Mouse (Mus musculus): ENCODE measurements around the gene Nt5dc1. TPM values are rescaled to one million over a fixed set of nuclear protein-coding genes. Genes with fewer than 3 reads are reported as not detected.
A peak's percentile ranks its signal among the peaks of the same experiment; 100 is the strongest.
"Not testable (repeated sequence)": the region's sequence is repeated elsewhere in the genome, so short reads cannot be mapped to it uniquely, and the experiment has no call there.

Gene Nt5dc1
- total RNA-seq, 4 experiments from 2014 or later = 2.6 to 4.4 (median 4.1) TPM

DNA sequence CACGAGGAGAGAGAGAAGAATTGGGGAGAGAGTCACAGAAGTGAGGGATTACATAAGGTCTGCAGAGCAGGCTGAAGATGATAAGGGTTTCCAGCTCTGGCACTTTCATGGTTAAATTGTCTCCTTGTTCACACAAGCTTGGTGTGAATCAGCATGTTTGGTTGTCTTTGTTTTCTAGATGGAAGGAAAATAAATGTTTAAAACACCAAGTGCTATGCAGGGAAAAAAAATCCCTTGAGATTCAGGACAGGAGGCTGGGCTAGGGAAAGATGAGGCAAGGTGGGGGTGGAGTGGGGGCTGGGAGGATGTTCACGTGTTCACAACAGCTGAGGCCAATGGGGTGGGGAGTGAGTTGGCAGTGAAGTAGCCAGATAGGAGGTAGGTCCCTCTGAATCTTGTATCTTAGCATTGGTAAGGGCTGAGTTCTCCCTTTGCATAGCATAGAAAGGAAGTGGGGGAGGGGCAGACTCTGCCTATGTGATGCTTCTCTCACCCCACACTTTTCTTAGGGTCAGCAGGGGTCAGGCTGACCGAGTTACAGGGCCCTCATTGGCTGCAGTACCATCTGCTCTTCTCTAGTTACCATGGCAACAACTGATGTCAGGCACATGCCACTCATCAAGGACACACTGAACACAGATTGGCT, 101.7 kb downstream of the Nt5dc1 start:
- DNase-seq (ENCODE audit: low spot score in 2 of 2) = peak; percentile 51 to 83

DNA sequence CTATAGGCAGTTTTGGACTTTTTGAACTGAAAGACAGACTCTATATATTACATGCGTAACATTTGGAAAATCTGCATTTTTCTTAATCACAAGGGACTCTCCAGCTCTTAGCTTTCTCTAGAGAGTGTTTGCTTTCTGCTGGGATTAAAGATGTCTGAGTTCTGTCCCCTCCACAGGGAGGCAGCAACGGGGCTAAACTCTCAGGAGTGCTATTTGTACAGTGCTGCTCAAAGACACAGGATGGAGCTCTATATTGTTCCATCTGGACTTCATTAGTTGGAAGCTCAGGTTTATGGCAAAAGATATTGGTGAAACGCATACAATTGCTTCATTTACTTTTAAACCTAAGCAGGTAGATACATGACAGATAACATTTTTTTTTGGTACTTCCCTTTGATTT, 105.8 kb downstream of the Nt5dc1 start:
- no peak for DNase-seq (ENCODE audit: low spot score in 2 of 2)

DNA sequence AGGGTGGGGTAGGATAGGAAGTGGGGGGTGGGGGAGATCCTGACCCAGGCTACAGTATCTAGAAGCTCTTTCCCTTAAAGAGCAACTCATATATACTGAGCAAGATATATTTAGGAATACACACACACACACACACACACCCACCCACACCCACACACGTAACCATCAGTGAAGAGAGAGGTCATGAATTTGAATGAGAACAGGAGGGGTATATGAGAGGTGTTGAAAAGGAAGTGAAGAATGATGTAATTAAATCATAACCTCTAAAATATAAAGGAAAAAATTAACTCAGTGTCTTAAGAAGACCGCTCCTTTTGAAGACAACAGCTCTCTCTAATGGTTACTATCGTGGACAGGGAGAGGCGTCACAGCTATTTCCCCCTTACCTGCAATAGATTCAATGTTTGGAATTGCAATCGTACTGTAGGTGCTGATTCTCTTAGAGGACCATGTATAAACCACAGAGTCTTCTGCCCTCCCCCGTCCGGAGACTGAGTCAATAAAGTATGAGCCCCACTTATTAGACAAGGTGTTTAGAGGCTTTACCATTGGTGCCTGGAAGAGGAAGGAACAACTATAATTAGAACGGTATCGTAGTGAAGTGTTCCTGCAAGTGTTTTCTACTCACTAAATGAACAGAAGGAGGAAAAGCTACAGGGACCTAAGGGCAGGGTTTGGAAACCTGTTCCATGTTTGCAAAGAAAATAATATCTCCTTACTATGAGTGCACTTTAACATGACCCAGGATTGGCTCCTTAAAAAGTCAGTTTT, 108.3 kb downstream of the Nt5dc1 start:
- no peak for DNase-seq (ENCODE audit: low spot score in 2 of 2)

DNA sequence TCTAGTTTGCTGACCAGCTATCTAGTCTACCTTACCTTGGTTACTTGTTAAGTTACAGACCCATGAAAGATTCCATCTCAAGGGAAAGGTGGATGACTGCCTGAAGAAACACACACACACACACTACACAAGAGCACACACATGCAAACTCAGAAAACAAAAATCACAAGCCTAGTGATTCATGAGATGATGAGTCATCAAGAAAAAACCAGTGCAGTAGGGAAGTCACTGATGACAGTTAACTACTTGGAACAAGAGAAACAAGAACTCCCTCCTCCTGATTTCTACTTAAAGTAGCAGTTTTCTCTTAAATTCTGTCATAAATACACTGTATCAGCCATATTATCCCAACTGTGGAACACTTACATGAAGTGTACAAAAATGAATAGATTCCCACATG, 111.3 kb downstream of the Nt5dc1 start:
- no peak for DNase-seq (ENCODE audit: low spot score in 2 of 2)

DNA sequence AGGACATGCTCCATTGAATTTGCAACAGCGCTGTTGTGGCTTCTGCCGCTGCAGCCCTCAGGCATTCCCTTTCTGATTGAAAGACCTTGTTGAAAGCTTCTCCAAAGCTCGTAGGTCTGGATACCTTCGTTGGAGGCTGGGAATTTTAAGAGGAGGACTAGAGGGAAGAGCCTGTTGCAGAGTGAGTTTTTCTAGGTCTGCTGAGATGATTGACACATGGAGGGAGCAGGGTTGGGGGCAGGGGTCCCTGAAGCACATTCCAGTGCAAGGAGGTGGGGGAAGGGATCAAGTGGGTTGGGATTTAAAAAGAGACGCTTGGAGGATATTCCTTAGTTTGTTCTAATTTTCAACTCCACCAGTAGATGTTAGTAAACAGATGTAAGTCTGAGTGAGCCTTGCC, 118.0 kb downstream of the Nt5dc1 start:
- DNase-seq (ENCODE audit: low spot score in 2 of 2) = no peak

DNA sequence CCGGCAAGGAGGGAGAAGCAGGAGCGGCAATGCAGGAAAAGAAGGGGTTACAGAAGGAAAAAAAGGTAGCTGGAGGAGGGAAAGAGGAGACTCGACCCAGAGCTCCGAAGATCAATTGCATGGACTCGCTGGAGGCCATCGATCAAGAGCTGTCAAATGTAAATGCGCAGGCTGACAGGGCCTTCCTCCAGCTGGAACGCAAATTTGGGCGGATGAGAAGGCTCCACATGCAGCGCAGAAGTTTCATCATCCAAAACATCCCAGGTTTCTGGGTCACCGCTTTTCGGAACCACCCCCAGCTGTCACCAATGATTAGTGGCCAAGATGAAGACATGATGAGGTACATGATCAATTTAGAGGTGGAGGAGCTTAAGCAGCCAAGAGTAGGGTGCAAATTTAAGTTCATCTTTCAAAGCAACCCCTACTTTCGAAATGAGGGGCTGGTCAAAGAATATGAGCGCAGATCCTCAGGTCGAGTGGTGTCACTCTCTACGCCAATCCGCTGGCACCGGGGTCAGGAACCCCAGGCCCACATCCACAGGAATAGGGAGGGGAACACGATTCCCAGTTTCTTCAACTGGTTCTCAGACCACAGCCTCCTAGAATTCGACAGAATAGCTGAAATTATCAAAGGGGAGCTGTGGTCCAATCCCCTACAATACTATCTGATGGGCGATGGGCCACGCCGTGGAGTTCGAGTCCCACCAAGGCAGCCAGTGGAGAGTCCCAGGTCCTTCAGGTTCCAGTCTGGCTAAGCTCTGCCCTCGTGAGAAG, 120.2 kb downstream of the Nt5dc1 start:
- no peak for DNase-seq (ENCODE audit: low spot score in 2 of 2)

DNA sequence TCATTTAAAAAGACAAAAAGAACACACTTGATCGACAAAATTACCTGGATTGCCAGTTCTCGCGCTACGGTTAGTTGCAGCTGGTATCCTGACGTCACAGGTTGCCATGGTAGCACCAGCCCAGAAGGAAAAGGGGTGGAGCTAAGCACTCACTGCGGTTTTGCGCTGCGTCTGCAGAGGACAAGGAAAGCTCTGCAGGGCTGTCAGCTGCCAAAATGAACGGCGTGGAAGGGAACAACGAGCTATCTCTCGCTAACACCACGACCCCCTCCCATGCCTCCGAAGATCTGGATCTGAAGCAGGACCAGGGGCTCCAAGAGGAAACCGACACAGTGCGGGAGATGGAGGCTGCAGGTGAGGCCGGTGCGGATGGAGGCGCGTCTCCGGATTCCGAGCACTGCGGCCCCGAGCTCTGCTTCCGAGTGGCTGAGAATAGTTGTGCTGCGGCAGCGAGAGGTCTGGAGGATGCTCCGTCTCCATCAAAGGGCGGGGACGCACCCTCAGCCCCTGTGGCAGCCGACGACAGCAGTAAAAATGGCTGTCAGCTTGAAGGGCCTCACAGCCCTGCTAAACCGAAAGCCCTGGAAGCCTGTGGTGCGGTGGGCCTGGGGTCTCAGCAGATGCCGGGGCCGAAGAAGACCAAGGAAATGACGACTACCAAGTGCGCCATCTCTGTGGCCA, 120.9 kb downstream of the Nt5dc1 start, which contains the start of gene Tspyl4:
TSS of gene Tspyl4 (plus strand) at position 144 of the 681 bp plus-strand sequence.
- peak; percentile 91 for DNase-seq (ENCODE audit: low spot score in 2 of 2)

DNA sequence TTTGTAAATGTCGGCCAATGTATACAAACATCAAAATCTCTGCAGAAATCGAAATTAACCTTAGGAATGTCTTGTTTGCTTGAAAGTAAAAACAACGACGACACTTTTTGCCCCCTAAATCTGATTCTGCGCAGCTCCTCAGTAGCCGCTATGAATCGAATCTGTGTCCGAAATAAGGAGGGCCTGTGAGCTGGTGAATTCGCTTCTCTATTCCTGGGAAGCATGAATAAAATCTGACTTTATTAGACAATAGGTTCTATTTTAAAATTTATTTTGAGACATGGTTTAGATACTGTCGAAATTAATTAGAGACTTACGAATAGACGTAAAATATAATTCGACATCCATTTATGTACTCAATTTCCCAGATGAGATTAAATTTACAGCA, 121.4 kb downstream of the Nt5dc1 start:
- DNase-seq (ENCODE audit: low spot score in 2 of 2) = no peak

DNA sequence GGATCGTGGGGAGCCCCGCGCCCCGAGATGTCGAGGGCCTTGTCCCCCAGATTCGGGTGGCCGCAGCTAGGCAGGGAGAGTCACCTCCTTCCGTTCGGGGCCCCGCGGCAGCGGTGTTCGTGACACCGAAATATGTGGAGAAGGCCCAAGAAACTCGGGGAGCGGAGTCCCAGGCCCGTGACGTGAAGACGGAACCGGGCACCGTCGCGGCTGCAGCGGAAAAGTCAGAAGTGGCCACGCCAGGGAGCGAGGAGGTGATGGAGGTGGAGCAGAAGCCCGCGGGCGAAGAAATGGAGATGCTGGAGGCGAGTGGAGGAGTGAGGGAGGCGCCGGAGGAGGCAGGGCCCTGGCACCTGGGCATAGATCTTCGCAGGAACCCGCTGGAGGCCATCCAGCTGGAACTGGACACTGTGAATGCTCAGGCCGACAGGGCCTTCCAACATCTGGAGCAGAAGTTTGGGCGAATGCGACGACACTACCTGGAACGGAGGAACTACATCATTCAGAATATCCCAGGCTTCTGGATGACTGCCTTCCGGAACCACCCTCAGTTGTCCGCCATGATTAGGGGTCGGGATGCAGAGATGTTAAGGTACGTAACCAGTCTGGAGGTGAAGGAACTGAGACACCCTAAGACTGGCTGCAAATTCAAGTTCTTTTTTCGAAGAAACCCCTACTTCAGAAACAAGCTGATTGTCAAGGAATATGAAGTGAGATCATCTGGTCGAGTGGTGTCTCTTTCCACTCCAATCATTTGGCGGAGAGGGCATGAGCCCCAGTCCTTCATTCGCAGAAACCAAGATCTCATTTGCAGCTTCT, 135.7 kb downstream of the Nt5dc1 start:
- peak; percentile 43 to 47 for DNase-seq (ENCODE audit: low spot score in 2 of 2)

DNA sequence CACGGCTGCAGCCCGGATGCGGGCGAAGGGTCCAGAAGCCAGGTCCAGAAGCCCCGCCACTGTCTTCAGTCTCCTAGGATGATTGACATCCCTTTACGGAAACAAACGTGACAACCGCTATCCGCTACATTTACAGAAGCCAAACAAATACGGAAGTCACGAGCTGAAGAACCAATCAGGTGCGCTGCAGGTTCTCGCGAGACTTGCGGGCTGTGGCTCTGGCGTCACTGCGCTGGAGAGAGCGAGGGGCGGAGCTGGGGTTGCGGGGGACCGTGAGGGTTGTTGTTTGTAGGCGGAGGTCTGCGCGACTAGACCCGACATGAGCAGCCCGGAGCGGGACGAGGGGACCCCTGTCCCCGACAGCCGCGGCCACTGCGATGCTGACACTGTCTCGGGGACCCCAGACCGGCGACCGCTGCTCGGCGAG, 136.4 kb downstream of the Nt5dc1 start, which contains the start of gene Tspyl1:
TSS of gene Tspyl1 (plus strand) at position 229 of the 427 bp plus-strand sequence.
- DNase-seq (ENCODE audit: low spot score in 2 of 2) = peak; percentile 93 to 96

DNA sequence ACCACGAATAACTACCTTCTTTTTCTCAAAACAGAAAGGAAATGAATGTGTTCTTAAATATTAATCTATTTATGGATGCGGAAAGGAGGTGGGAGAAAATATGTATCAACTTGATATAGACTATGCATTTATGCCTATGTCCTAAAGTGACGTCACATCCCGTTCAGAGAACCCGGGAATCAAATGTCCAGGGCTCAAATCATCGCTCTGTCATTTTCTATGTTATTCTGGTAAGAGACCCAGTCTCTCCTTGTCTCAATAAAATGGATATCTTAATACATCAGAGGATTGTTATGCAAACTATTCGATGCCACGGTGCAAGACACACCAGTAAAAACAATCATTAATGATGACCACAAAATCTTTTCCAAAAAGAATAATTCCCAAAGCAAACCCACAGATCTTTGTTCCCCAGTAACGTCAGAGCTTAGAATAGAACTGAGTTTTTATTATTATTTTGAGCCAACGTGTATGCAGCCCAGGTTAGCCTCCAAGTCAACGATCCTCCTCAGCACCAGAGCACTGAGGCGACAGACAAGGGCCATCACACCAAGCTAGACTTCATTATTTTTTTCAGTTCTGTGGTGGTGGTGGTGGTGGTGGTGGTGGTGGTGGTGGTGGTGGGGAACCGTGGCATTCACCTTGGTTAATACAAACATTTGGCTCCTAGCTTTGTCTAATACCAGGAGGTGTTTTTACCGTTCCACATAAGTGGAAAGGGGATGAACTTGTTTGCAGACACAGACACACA, 137.0 kb downstream of the Nt5dc1 start:
- DNase-seq (ENCODE audit: low spot score in 2 of 2) = peak in 1 of 2 experiments; percentile 21

DNA sequence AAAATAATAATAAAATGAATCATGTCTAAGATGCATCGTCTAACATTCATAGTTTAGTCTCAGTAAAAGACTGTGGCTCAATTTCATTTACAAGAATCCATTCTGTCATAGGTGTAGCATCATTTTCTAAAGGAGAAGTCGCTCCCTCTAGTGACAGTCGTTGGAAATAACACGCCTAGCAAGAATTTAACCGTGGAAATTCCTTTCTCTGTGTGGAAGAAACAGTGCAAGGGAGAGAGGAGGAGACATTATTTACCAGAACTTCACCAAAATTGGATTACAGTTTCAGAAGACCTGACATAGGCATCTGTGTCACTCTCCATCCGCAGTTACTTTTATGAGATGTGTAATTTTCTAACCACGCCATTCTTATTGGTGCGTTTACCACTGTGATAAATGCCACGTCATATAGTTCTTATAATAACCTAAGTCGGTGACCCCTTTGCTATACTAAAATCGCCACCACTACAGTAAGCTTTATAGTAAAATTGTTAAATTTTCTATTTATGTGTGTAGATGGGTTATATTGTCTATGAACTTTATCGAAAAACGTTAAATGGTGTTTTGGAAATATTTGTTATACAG, 137.7 kb downstream of the Nt5dc1 start:
- DNase-seq (ENCODE audit: low spot score in 2 of 2) = peak; percentile 7 to 34

DNA sequence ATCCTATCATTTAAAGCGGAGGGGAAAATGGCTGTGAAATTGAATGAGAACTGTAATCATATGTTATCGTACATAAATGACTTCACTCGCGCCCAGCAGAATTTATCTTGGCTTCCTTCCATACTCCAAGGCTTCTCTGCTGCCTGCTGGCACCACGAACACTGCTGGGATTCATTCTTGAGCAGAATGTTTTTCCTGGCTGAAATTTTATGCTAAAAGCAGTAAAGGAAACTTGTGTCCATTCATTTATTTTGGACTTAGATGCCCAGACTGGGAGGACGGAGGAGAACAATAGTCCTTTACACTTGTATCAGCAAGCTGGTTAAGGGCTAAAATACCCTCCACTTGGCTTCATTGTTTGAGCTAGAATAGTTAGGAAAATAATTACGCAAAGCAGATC, 146.7 kb downstream of the Nt5dc1 start:
- DNase-seq (ENCODE audit: low spot score in 2 of 2) = no peak

DNA sequence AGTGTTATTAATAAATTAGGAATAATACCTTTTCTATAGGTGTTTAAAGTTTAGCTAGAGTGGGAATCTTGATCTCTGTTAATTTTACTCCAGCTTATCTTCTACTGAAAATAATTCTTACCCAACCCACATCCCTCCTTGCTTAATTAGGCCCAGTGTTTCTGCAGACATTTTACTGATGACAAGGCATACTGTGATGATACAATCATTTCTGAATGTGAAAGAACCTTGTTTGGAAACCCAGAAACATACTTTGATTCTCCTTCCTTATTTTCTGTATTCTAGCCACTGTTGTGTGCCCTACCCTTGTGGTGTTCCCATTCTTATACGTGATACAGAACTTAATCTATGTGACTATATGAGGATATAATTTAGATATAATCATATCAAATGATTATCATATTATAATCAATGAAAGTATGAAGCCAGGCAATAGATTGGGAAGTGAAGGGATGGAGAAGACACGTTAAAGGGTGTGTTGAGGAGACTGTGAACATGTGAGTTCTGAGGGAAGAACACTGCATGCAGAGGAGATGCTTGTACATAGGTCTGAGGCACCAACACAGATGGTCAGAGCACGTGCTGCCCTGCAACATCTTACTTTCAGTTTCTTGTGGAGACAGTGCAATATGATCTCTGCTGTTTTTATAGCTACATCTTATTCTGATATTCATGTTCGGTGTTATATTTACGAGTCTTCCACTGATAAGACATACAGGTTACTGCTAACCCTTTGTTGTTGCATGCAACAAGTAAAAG, 150.9 kb downstream of the Nt5dc1 start:
- DNase-seq (ENCODE audit: low spot score in 2 of 2) = no peak

DNA sequence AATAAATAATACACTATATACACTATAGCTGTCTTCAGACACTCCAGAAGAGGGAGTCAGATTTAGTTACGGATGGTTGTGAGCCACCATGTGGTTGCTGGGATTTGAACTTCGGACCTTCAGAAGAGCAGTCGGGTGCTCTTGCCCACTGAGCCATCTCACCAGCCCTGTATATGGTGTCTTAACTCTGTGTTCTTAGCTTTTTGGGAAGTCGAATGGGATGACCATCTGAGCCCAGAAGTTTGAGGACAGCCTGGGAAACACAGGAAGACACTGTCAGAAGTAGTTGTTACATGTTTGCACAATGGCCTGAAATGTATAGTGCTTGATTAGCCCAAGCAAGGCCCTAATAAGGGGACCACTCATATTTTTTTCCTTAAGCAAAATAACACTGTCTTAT, 153.2 kb downstream of the Nt5dc1 start:
- DNase-seq (ENCODE audit: low spot score in 2 of 2) = no peak

DNA sequence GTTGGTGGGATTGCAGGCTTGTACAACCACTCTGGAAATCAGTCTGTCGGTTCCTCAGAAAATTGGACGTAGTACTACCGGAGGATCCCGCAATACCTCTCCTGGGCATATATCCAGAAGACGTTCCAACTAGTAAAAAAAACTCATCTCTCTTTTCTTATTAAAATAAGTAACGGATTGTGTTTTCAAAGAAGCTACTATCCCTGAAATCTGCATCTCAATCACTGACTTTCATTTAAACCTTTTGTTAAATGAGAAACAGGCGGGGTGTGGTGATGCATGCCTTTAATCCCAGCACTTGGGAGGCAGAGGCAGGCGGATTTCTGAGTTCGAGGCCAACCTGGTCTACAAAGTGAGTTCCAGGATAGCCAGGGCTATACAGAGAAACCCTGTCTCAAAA, 165.5 kb downstream of the Nt5dc1 start:
- DNase-seq (ENCODE audit: low spot score in 2 of 2) = not testable (repeated sequence)

DNA sequence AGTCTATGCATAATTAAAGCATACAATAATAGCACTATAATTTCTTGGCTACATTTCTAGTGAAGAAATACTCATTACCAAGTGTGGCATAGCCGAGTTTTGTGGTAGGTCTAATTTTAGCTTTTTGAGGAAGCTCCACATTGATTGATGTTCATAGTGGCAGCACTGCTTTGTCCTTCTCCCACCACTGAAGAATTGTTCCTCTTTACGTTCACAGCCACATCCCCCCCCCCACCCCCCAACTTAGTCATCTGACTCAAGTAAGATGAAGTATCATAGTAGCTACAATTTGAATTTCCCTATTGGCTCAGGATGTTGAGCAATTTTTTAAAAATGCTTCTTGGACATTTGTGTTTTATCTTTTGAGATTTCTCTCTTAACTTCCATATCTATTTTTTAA, 168.8 kb downstream of the Nt5dc1 start:
- DNase-seq (ENCODE audit: low spot score in 2 of 2) = no peak

DNA sequence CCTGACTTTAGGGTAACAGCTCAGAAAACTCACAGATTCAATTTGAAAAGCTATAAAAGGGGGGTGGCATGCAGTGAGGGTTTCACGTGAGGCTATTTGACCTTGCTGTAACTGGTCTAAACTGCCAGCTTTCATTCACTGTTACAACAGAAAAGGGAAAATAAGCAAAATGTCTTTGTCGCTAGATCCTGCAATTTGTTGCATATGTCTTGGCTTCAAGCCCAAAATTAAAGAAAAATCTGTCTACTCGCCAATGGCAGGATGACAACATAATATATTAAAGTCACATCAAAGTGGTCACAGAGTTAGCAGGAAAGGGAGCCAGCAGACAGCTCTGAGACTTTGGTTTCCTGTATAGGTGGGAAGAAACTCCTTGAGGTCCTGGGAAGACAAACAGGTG, 170.6 kb downstream of the Nt5dc1 start:
- DNase-seq (ENCODE audit: low spot score in 2 of 2) = no peak

DNA sequence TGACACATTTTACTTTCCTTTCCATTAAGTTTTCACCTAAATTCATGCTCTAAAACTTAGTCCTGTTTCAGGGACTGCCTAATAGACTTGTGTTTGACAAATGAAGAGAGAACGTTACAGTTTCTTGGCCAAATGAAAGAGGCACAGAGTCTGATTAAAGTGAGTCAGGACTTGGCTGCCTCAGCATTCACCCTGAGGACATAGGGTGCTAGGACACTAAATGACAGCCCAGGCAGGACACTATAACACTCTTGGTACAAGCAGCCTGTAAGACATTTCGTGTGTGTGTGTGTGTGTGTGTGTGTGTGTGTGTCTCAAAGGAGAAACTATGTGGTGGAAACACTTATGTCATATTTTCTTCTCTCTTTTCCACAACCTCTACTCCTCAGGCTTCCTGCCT, 172.2 kb downstream of the Nt5dc1 start:
- no peak for DNase-seq (ENCODE audit: low spot score in 2 of 2)
